Mouse (Mus musculus) embryonic facial prominence, embryonic 11.5 days (tissue): ENCODE measurements around the gene Cdyl. TPM values are rescaled to one million over a fixed set of nuclear protein-coding genes. Genes with fewer than 3 reads are reported as not detected.

Experiments used
- ATAC-seq: fragments of 200-750 bp; cut with Nextera tagmentation; replicated peaks from 2 replicates; pipeline ENCODE4 v1.8.0; 2017; ENCODE audit warnings: low read depth; ENCODE audit not compliant: insufficient number of reproducible peaks, low FRiP score, low TSS enrichment
- DNase-seq: peaks from one replicate; pipeline ENCODE4 v3.0.0-alpha.2; 2015; ENCODE audit warnings: low spot score
- H3K27ac ChIP-seq: fragments of 300-500 bp; sonication (generic); replicated peaks from 2 replicates; pipeline ENCODE4 v1.5.1; 2014; ENCODE audit warnings: mild to moderate bottlenecking, low read depth, low read length, control low read depth
- H3K27me3 ChIP-seq: fragments of 300-500 bp; sonication (generic); 2 replicates; pipeline ENCODE4 v1.6.1; 2014; ENCODE audit warnings: mild to moderate bottlenecking, low read length, moderate library complexity, mixed read lengths; ENCODE audit not compliant: control insufficient read depth, insufficient read depth
- H3K36me3 ChIP-seq: fragments of 300-500 bp; sonication (generic); replicated peaks from 2 replicates; pipeline ENCODE4 v1.6.1; 2014; ENCODE audit warnings: low read depth, mild to moderate bottlenecking, low read length, moderate library complexity, mixed read lengths; ENCODE audit not compliant: control insufficient read depth, insufficient read depth
- H3K4me1 ChIP-seq: fragments of 300-500 bp; sonication (generic); 2 replicates; pipeline ENCODE4 v1.6.1; 2014; ENCODE audit warnings: low read length, mixed read lengths; ENCODE audit not compliant: control insufficient read depth, insufficient read depth
- H3K4me2 ChIP-seq: fragments of 300-500 bp; sonication (generic); 2 replicates; pipeline ENCODE4 v1.6.1; 2014; ENCODE audit warnings: low read depth, mild to moderate bottlenecking, control low read depth, low read length, moderate library complexity
- H3K4me3 ChIP-seq: fragments of 300-500 bp; sonication (generic); 2 replicates; pipeline ENCODE4 v1.5.1; 2014; ENCODE audit warnings: low read depth, low read length, control low read depth
- H3K9ac ChIP-seq: fragments of 300-500 bp; sonication (generic); replicated peaks from 2 replicates; pipeline ENCODE4 v1.6.1; 2014; ENCODE audit warnings: mild to moderate bottlenecking, control low read depth, low read length
- H3K9me3 ChIP-seq: fragments of 300-500 bp; sonication (generic); replicated peaks from 2 replicates; pipeline ENCODE4 v1.6.1; 2016; ENCODE audit warnings: mild to moderate bottlenecking, low read length, inconsistent platforms, mixed read lengths; ENCODE audit not compliant: control insufficient read depth
- WGBS: fragments of 180-500 bp; shearing (Covaris S2); extraction: QIAGEN DNeasy Blood & Tissue Kit; methylation state at CpG from one replicate; pipeline ENCODE4 v1.1.7; 2014; 5-methylcytosine and 5-hydroxymethylcytosine counted together
- polyA plus RNA-seq: library from polyadenylated mRNA; unstranded; fragments of >200 nt; fragmentation: Nextera tagmentation; extraction: Ambion mirVana; gene quantifications from 2 replicates; pipeline ENCODE4 v1.2.1, GENCODE M21; 2014

Gene Cdyl
- polyA plus RNA-seq, 1 experiment from 2014 or later: 16.0 TPM

DNA sequence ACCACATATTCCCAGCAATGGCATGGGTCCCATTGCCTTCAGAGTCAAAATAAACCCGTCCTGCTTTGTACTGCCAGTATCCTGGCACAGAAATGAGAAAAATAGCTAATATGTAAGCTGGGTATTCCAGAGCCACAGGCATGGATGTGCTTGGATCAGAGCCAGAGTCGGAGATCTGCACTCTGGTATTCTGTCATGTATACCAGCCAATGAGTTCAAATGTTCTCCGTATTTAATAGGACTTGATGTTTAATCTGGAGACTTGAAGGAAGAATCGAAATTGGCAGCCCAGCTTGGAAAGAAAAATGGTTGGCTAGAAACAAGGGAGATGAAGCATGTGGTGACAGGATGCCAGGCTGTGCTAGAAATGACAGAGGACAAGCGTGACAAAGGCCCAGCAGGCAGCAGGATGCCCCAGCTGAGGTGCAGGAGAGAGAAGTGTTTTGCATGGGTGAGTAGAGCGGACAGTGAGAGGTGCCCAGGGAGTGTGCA, 221.0 kb downstream of the Cdyl start:
- H3K4me1 ChIP-seq: 0 out of 2 replicates have a peak, but pooled peaks cover 2% of the 10 kb centered on the region
- WGBS: 88% methylated on average over 6 of the region's 6 CpGs
- ATAC-seq (no peak), DNase-seq (no peak)
- no peaks in the 10 kb centered on the region for H3K36me3 ChIP-seq
- no peak overlapping the region for H3K4me3 ChIP-seq
- H3K27me3 ChIP-seq: no peaks in the 10 kb centered on the region
- H3K27ac ChIP-seq: no peak overlapping the region
- H3K9ac ChIP-seq: no peak overlapping the region
- no peak overlapping the region for H3K4me2 ChIP-seq
- no peaks in the 10 kb centered on the region for H3K9me3 ChIP-seq

DNA sequence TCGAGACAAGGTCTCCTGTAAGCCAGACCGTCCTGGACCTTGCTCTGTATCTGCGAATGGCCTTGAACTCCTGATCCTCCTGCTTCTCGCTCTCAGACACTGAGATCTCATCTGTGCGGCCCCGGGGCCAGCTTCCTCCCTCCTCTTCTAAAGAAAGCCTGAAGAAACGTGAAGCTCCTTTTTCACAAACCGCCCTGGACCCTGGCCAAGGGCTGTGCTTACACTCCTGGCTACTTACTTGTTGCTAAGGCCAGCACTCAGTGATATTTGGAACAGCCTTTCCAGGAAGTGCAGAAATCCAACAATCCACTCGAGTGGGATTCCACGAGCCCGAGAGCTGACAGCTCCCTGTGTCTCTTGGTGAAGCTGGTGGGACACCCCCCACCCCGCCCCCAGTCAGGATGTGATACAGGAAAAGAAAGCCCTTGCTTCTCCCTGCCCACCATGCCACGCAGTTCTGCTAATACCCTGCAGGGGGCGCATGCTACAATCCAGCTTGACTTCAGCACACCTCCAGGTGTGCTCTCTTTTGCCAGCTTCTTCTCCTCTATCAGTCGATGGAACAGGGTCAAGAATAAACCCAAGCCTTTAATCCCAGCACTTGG, 226.6 kb downstream of the Cdyl start:
- H3K9ac ChIP-seq: no peak overlapping the region
- no peak overlapping the region for H3K4me3 ChIP-seq
- H3K36me3 ChIP-seq: no peaks in the 10 kb centered on the region
- 0 out of 2 replicates have a peak, but pooled peaks cover 2% of the 10 kb centered on the region for H3K4me1 ChIP-seq
- H3K27me3 ChIP-seq: no peaks in the 10 kb centered on the region
- no peak for ATAC-seq
- H3K9me3 ChIP-seq: no peaks in the 10 kb centered on the region
- H3K27ac ChIP-seq: no peak overlapping the region
- H3K4me2 ChIP-seq: no peak overlapping the region
- peak; percentile 40 for DNase-seq
- WGBS: 38% methylated on average over 15 of the region's 15 CpGs

- no peak for ATAC-seq
- WGBS: 95% methylated on average over 3 of the region's 3 CpGs
These were observed 233.2 kb downstream of the Cdyl start for GRCm38 (mm10) chr13:35892866-35893265.

DNA sequence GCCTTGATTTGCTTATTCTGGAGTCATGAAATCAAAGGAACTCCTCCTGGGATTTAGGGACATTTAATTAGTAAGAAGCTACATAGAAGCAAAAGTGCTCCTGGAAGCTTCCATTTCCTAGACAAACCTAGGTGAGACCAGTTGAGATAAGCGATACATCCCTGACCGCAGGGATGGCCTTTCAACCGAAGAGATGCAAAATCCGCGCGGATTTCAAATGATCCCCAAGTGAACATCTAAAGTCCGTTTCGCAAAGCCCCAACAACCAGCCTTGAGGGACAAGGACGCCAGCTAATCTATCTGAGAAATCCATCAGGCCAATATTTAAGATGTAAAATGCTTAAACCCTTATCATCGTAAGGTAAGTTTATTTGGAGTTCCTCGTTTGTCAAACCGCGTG, 245.7 kb downstream of the Cdyl start:
- ATAC-seq (no peak), DNase-seq (peak; percentile 28)
- peak overlapping the region; percentile 55 for H3K4me3 ChIP-seq
- H3K4me2 ChIP-seq: peak overlapping the region; percentile 57
- peak overlapping the region; percentile 64 for H3K9ac ChIP-seq
- H3K27me3 ChIP-seq: no peaks in the 10 kb centered on the region
- no peaks in the 10 kb centered on the region for H3K9me3 ChIP-seq
- no peak overlapping the region for H3K27ac ChIP-seq
- H3K4me1 ChIP-seq: no peaks in the 10 kb centered on the region
- WGBS: 3% methylated on average over 13 of the region's 13 CpGs
- no peaks in the 10 kb centered on the region for H3K36me3 ChIP-seq

More at GRCm38 (mm10) chr13:35892866-35893265, 233.2 kb downstream of the Cdyl start:
- no peak overlapping the region for H3K4me2 ChIP-seq
- no peaks in the 10 kb centered on the region for H3K4me1 ChIP-seq
- no peak overlapping the region for H3K27ac ChIP-seq
- no peaks in the 10 kb centered on the region; the same call in 1 of the 2 replicates for H3K36me3 ChIP-seq
- H3K9me3 ChIP-seq: no peaks in the 10 kb centered on the region
- no peak overlapping the region for H3K4me3 ChIP-seq
- H3K9ac ChIP-seq: no peak overlapping the region
- DNase-seq: no peak
- H3K27me3 ChIP-seq: no peaks in the 10 kb centered on the region

GRCm38 (mm10) chr13:35905879-35906481, 246.3 kb downstream of the Cdyl start, which contains the start of gene Rpp40:
Gene Rpp40 (minus strand): TSS chr13:35906359.
- DNase-seq (peak; percentile 93), ATAC-seq (peak; percentile 100)
- Histone ChIP-seq H3K36me3 (no peaks in the 10 kb centered on the region), H3K27ac (no peak within 1 kb of the TSS), H3K4me3 (peak within 1 kb of the TSS; percentile 55), H3K9me3 (no peaks in the 10 kb centered on the region), H3K27me3 (no peaks in the 10 kb centered on the region), H3K9ac (peak within 1 kb of the TSS; percentile 64), H3K4me1 (no peaks in the 10 kb centered on the region), H3K4me2 (peak within 1 kb of the TSS; percentile 57)
- WGBS: 1% methylated on average over 35 of the region's 35 CpGs

DNA sequence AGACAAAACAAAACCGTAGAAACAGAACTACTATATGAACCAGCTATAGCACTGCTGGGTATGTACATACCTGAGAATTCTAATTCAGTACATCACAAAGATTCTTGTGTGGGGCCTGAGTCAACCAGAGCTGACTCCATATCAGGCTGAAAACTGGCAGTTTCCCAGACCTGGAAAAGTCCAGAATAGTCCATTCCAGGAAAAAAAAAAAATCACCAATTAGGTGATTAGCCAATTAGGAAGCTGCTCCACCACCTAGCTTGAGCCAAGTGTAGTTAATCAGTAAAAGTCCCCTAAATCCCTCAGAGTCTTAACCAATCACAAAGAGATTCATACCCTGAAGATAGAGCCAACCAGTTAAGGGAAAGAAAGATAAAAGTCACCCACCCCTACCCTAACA, 251.8 kb downstream of the Cdyl start:
- no peaks in the 10 kb centered on the region for H3K9me3 ChIP-seq
- WGBS: 93% methylated on average over 1 of the region's 1 CpGs
- H3K9ac ChIP-seq: no peak overlapping the region
- H3K4me2 ChIP-seq: no peak overlapping the region
- H3K27me3 ChIP-seq: no peaks in the 10 kb centered on the region
- no peak for ATAC-seq
- no peak overlapping the region for H3K27ac ChIP-seq
- H3K4me3 ChIP-seq: no peak overlapping the region
- no peak for DNase-seq
- no peaks in the 10 kb centered on the region for H3K4me1 ChIP-seq
- H3K36me3 ChIP-seq: no peaks in the 10 kb centered on the region

Other genes with a start within 250 kb of the Cdyl start
- gene Rpp40, start 246.5 kb downstream of the Cdyl start, polyA plus RNA-seq: 30.6 and 31.6 TPM in 2 replicates